Comparison of ENCODE assay signal across 9 mouse cellular contexts in the genomic region with DNA sequence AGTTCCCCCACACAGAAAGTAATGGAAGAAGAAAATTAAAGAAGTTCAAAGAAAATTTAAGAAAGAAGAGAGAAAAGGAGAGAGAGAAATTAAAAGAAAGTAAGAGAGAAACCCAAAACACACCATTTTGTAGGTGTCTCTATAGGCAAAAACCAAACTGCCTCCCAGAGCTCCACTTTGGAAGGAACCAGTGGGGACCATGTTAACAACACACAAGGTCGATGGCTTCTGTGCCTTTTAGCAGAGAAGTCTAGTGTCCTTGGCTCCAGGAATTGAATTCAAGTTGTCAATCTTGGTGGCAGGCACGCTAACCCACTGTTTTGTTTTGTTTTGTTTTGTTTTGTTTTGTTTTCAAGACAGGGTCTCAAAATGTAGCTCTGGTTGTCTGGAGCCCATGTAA. TPM values are rescaled to one million over a fixed set of nuclear protein-coding genes. Genes with fewer than 3 reads are reported as not detected.
A peak's percentile ranks its signal among the peaks of the same experiment; 100 is the strongest.
DNase-seq lines count a peak whose midpoint lies in the region; ATAC-seq and TF ChIP-seq lines count a peak whose summit lies in the region.
"Had no signal": no experiment of that assay in that cellular context is flagged by ENCODE, and none has a peak within 500 bp of the region (broad histone marks: within the 10 kb centered on the region; RNA-seq: fewer than 3 reads in every experiment).

No protein-coding gene starts in this region.

- no peak overlapping the region for H3K9ac ChIP-seq in liver, embryonic 13.5 days

- H3K4me2 ChIP-seq in liver, embryonic 13.5 days: peak overlapping the region; percentile 88

- H3K27ac ChIP-seq in gastrocnemius, adult 2 months: no peak overlapping the region
- peak overlapping the region; percentile 87; the same call in 1 of the 2 replicates for H3K27ac ChIP-seq in hindbrain, embryonic 10.5 days
- H3K27ac ChIP-seq in liver, embryonic 13.5 days: no peak overlapping the region

- intact Hi-C loops in gastrocnemius, adult 2 months (cut with DNase I): no loop called here
- intact Hi-C loops in left cerebral cortex, postnatal 4 days (cut with DNase I): no loop called here

- TF ChIP-seq CTCF in gastrocnemius, adult 2 months (IDR thresholded peaks at IDR 0.05): no peak

- WGBS in hindbrain, embryonic 10.5 days: 48% methylated on average over 2 of the region's 2 CpGs
- WGBS in liver, embryonic 13.5 days (ENCODE audit: insufficient replicate concordance): 61% methylated on average over 2 of the region's 2 CpGs

- H3K27me3 ChIP-seq in hindbrain, embryonic 10.5 days (ENCODE audit: insufficient read depth, poor library complexity, severe bottlenecking): 0 out of 2 replicates have a peak, but pooled peaks cover 5% of the 10 kb centered on the region
- H3K27me3 ChIP-seq in liver, embryonic 13.5 days: no peaks in the 10 kb centered on the region; the same call in 1 of the 2 replicates

- DNase-seq in gastrocnemius, adult 2 months: no peak
- no peak for DNase-seq in gastrocnemius, postnatal 4 days (ENCODE audit: low spot score in 2 of 2)
- peak; percentile 36 for DNase-seq in A20 (ENCODE audit: low read depth, low spot score)
- DNase-seq in hindbrain, embryonic 10.5 days (ENCODE audit: low spot score): no peak
- no peak for DNase-seq in liver, embryonic 13.5 days
- no peak for DNase-seq in cerebellum, postnatal 36 days
- no peak for DNase-seq in cerebellum, adult 18-20 months
- no peak for DNase-seq in left cerebral cortex, postnatal 4 days

- no peak for ATAC-seq in liver, embryonic 13.5 days (ENCODE audit: low read depth)

- H3K4me3 ChIP-seq in gastrocnemius, adult 2 months: peak overlapping the region; percentile 77
- H3K4me3 ChIP-seq in hindbrain, embryonic 10.5 days: peak overlapping the region; percentile 70
- H3K4me3 ChIP-seq in liver, embryonic 13.5 days (replicated peaks): 0 out of 2 replicates have a peak overlapping the region, but pooled peaks have one; percentile 71

- H3K4me1 ChIP-seq in hindbrain, embryonic 10.5 days (replicated peaks): peaks cover 27% of the 10 kb centered on the region
- H3K4me1 ChIP-seq in liver, embryonic 13.5 days (replicated peaks): peaks cover 48% of the 10 kb centered on the region

- peaks cover 14% of the 10 kb centered on the region for H3K36me3 ChIP-seq in hindbrain, embryonic 10.5 days
- no peaks in the 10 kb centered on the region for H3K36me3 ChIP-seq in liver, embryonic 13.5 days

- H3K9me3 ChIP-seq in hindbrain, embryonic 10.5 days: no peaks in the 10 kb centered on the region
- H3K9me3 ChIP-seq in liver, embryonic 13.5 days (replicated peaks): no peaks in the 10 kb centered on the region

RNA-seq across cellular contexts. Expression of gene Exosc6, which starts 6.8 kb away (rescaled TPM):
- total RNA-seq in gastrocnemius, adult 2 months (2021): not detected
- not detected for total RNA-seq in gastrocnemius, postnatal 4 days (2021)
- 17.0 and 17.4 TPM in 2 replicates for polyA plus RNA-seq in hindbrain, embryonic 10.5 days (2016; fragmentation: Nextera tagmentation; extraction: Ambion mirVana)
- polyA plus RNA-seq in liver, embryonic 13.5 days (2015; fragmentation: Nextera tagmentation; extraction: Ambion mirVana): 1.8 and 7.8 TPM in 2 replicates
- total RNA-seq in left cerebral cortex, postnatal 4 days (2021): not detected

RNA-seq across cellular contexts. Expression of gene Clec18a, which starts 29.3 kb away (rescaled TPM):
- total RNA-seq in gastrocnemius, adult 2 months (2021): 1 to 10 TPM in 1 of 2 experiments, under 1 TPM in 1; 0.36 to 1.1 TPM
- 1 to 10 TPM; 1.4 to 2.4 TPM for total RNA-seq in gastrocnemius, postnatal 4 days (2021)
- 1.3 and 1.5 TPM in 2 replicates for polyA plus RNA-seq in hindbrain, embryonic 10.5 days (2016; fragmentation: Nextera tagmentation; extraction: Ambion mirVana)
- not detected in 2 replicates for polyA plus RNA-seq in liver, embryonic 13.5 days (2015; fragmentation: Nextera tagmentation; extraction: Ambion mirVana)
- total RNA-seq in left cerebral cortex, postnatal 4 days (2021): under 1 TPM in 1 of 2 experiments, not detected in 1; 0.14 TPM
- polyA plus RNA-seq: erythroblast, embryonic 14.5 days had no signal

RNA-seq across cellular contexts. Expression of gene Aars, which starts 29.9 kb away (rescaled TPM):
- total RNA-seq in gastrocnemius, adult 2 months (2021): 10 to 100 TPM; 50.5 to 54.2 TPM
- 10 to 100 TPM; 47.1 to 52.3 TPM for total RNA-seq in gastrocnemius, postnatal 4 days (2021)
- 76.2 TPM in 2 replicates for polyA plus RNA-seq in hindbrain, embryonic 10.5 days (2016; fragmentation: Nextera tagmentation; extraction: Ambion mirVana)
- polyA plus RNA-seq in liver, embryonic 13.5 days (2015; fragmentation: Nextera tagmentation; extraction: Ambion mirVana): 55.5 and 66.2 TPM in 2 replicates
- 100 to 1,000 TPM in 1 of 2 experiments, 10 to 100 TPM in 1; 98.4 to 108 TPM for total RNA-seq in left cerebral cortex, postnatal 4 days (2021)

RNA-seq across cellular contexts. Expression of gene Ddx19b, which starts 31.3 kb away (rescaled TPM):
- 10 to 100 TPM; 11.4 to 13.0 TPM for total RNA-seq in gastrocnemius, adult 2 months (2021)
- 10 to 100 TPM; 10.2 to 10.7 TPM for total RNA-seq in gastrocnemius, postnatal 4 days (2021)
- polyA plus RNA-seq in hindbrain, embryonic 10.5 days (2016; fragmentation: Nextera tagmentation; extraction: Ambion mirVana): 8.0 and 10.7 TPM in 2 replicates
- 3.4 and 4.0 TPM in 2 replicates for polyA plus RNA-seq in liver, embryonic 13.5 days (2015; fragmentation: Nextera tagmentation; extraction: Ambion mirVana)
- total RNA-seq in left cerebral cortex, postnatal 4 days (2021): 10 to 100 TPM; 21.3 to 21.6 TPM

RNA-seq across cellular contexts. Expression of gene Pdpr, which starts 31.5 kb away (rescaled TPM):
- 100 to 1,000 TPM; 111 to 130 TPM for total RNA-seq in gastrocnemius, adult 2 months (2021)
- 10 to 100 TPM; 43.0 to 49.6 TPM for total RNA-seq in gastrocnemius, postnatal 4 days (2021)
- 10.4 and 10.8 TPM in 2 replicates for polyA plus RNA-seq in hindbrain, embryonic 10.5 days (2016; fragmentation: Nextera tagmentation; extraction: Ambion mirVana)
- polyA plus RNA-seq in liver, embryonic 13.5 days (2015; fragmentation: Nextera tagmentation; extraction: Ambion mirVana): 2.9 and 3.9 TPM in 2 replicates
- total RNA-seq in left cerebral cortex, postnatal 4 days (2021): 10 to 100 TPM; 31.0 to 32.8 TPM
